Mouse (Mus musculus): Measurements from ENCODE around the gene Copz1.
"Not testable (repeated sequence)": the region's sequence is repeated elsewhere in the genome, so short reads cannot be mapped to it uniquely, and the experiment has no call there.

Copz1 gene

DNA sequence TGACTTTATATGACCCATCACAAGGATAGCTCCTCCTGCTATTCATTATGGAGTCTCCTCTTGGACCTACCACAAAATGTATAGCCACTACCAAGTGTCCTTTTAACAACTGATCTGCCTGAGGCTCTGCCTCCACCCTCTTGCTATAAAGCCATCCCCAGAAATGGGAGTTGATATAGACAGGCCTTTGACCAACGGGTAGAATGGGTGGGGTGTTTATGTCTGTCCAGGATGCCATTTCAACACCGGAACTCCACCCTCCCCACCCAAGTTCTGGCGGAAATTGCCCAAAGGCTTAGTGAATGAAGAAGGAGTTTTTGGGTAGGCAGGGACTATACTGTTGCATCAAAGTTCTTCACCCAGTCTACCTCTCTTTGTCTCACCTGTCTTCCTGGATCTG is 19.9 kb upstream of the Copz1 start:
- no peak for DNase-seq (ENCODE audit: low read depth)

DNA sequence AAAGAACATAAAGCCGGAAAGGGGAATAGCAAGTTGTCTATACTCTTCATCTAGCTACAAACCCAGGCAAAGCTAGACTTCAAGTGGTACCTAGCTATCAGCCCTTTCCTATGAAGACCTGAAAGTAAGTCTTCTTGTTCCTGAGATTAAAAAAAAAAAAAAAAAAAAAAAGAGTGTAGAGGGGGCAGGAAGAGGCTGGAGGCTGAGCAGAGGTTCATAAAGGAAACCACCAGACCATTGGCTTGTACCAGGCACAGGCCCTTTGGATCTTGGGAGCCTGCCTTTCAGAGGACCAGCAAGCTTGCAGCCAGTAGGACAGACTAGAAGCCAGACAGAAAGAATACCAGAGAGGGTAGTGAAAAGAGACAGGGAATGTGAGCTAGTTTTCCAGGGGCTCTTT is 19.2 kb upstream of the Copz1 start:
- DNase-seq (ENCODE audit: low read depth): no peak

- DNase-seq (ENCODE audit: low read depth): peak; percentile 57
Observed at GRCm38 (mm10) chr15:103255169-103255568, 17.3 kb upstream of the Copz1 start.

DNA sequence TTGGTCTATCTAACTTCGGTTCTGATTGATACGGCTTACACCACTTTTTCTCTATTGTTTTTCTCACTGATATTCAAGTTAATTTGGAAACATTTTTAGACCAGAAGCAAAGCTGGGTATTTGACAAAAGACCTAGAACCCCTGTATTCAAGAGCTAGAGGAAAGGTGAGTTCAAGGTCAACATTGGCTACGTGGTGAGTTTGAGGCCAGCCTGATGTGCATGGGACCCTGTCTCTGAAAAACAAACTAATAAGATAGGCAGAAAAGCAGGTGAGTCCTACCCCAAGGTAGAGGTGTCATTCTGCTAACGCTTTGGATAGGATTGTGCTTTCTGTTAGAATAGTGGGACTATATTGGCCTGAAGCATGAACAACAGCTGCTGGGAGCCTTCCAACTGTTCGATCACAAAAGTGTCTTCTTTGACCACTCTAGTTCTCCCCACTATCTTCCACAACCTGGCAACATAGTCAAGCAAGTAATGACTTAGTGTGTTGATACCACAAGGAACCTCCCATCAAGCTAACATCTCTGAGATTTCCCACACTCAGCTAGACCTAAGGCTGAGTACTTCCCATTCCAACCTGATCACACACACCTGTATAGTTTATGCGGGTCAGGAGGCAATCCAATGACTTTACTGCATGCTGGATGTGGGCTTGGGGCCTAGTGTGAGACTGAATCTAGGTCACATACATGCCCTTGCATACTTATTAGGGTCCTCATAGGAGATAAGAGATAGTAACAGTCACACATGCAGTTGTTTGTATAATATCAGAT is 16.1 kb upstream of the Copz1 start:
- no peak for DNase-seq (ENCODE audit: low read depth)

GRCm38 (mm10) chr15:103257790-103258728 is 14.5 kb upstream of the Copz1 start, which contains the start of gene Nfe2:
Nfe2 (minus strand) TSS chr15:103258403.
- DNase-seq (ENCODE audit: low read depth): peak; percentile 72

DNA sequence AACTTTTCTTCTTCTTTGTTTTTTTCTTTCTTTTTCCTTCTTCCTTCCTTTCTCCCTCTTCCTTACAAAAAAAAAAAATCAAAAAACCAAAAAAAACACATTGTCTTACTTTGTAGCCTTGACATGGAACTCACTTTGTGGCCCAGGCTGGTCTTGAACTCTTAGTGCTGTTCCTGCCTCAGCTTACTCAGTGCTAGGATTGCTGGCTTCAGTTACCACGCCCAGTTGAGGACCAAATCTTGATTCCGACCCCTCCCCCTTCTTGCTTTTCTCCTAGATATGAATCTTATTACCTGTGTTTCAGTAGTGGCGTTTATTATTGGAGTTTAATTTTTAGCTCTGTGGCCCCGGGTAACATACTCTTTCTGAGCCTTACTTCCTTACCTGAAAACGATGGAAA is 13.4 kb upstream of the Copz1 start:
- DNase-seq (ENCODE audit: low read depth): no peak

DNA sequence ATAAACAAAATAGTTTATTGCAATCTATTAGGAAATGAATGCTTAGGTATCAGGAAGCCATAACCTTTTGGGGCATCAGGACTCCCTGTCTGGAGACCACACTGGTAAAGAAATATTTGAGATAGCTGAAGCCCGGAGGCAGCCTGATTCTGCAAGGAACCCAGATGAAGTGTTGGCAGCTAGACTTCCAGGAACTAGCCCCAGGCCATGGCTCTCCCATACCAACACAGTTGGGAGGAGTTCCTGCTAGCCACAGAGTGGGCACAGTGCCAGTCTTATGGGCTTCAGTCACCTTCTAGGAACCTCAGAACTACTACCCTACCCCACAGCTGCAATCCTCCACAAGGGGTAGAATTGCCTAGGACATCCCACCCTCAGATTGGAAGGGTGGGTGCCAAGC is 12.5 kb upstream of the Copz1 start:
- no peak for DNase-seq (ENCODE audit: low read depth)

DNA sequence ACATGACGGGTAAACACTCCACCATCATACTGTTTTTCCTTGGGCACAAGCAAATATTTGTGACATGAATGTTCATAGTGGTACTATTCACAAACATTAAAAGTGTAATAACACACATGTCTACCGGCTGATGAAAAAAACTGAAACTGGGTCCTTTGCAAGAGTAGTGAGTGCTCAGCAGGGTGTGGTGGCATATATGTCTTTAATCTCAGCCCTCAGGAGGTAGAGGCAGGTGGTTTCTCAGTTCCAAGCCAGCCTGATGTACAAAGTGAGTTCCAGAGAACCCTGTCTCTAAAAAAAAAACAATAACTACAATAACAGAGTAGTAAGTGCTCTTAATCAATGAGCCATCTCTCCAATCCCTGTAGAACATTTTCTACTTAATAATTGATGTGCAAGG is 7.7 kb upstream of the Copz1 start:
- DNase-seq (ENCODE audit: low read depth): no peak

GRCm38 (mm10) chr15:103268903-103269302 is 3.6 kb upstream of the Copz1 start:
- DNase-seq (ENCODE audit: low read depth): no peak

- DNase-seq (ENCODE audit: low read depth): not testable (repeated sequence)
Observed at GRCm38 (mm10) chr15:103275943-103276342, 3.4 kb downstream of the Copz1 start.

DNA sequence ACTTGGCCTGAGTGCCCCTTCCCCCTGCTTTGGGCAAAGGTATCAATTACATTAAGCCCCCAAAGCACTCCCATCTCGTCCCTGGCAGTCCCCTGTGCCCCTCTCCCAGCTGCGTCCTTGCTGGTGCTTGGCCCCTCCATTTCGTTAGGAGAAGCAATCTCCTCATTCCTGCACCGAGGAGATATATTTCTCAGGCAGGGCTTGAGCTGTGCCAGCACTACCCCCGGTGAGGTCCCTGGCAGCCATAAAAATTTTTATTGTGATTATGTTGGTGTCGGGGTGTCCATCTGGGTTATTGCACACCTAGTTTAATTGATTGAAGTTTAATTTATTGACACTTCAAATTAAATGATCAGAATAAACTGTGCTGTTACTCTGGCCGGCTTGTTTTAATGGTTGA is 5.4 kb downstream of the Copz1 start:
- DNase-seq (ENCODE audit: low read depth): no peak

GRCm38 (mm10) chr15:103279750-103280149 is 7.2 kb downstream of the Copz1 start:
- DNase-seq (ENCODE audit: low read depth): peak; percentile 75

DNA sequence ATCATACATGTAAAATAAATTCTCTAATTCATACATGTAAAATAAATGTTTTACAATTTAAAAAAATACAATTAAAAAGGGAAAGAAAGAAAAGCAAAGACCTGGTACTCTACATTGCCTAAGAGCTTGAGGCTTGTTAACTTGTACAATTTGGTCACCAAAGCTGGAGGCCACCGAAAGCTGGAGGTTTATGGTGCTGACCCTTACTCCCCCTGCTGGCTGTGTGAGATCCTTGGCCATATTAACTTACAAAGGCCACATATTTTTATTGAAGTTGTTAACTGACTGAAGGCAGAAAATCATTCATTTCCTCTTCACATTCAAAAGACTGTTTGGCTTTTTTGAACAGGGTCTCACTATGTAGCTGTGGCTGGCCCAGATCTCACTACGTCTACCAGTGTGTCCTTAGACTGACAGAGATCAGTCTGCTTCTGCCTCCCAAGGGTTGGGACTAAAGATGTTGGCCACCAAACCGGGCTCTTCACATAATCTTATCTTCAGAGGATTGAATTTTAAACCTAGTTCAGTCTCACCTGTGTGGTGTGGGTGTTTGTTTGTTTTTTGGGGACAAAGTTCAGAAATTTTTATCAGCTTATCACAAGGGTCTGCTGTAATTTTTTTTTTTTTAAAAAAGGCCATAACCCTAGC is 8.4 kb downstream of the Copz1 start:
- peak; percentile 67 for DNase-seq (ENCODE audit: low read depth)

DNA sequence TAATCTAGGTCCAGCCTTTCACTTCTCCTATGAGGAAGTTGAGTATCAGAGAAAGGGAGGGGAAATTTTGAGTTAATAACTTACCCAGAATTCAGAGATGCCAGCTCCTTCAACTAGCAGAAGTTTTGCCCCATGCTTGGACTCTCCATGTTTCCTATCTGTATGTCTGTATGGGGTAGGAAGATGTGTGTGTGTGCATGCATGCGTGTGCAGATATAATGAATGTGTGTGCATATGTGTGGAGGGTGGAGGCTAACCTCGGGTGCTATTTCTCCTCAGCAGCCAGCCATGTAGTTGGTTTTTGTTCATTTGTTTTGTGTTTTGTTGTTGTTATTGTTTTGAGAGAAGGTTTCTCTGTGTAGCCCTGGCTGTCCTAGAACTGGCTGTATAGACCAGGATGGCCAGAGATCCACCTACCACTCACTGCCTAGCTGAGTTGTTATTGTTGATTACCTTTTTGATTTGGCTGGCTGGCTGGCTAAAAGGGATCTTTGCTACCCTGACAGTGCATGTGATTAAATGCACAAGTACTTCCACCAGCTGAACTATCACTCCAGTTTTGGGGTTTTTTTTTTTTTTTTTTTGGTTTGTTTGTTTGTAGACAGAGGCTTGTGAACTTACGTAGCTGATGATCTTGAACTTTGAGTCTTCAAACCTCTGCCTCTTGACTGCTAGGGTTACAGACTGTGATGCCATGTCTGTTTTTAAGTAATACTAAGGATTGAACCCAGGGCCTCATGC is 9.1 kb downstream of the Copz1 start:
- no peak for DNase-seq (ENCODE audit: low read depth)

- DNase-seq (ENCODE audit: low read depth): peak; percentile 72
Observed at GRCm38 (mm10) chr15:103284066-103284465, 11.6 kb downstream of the Copz1 start.

DNA sequence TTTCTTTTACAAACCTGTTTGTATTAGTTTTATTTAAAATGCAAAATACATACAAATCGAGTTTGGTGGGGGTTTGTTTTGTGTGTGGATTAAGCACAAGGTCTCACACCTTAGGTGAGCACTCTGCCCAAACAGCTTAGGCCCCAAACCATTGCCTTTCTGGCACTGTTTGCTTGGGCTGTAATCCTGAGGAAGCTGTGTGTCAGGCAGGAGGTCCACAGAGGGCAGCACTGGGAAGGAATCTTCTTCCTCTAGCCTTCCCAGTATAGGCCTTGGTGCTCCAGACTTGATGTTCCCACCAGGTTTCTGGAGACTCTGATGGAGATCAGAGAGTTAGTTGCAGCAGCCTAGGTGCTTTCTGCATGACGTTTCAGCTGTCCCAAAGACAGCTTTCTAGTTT is 12.1 kb downstream of the Copz1 start:
- DNase-seq (ENCODE audit: low read depth): no peak

DNA sequence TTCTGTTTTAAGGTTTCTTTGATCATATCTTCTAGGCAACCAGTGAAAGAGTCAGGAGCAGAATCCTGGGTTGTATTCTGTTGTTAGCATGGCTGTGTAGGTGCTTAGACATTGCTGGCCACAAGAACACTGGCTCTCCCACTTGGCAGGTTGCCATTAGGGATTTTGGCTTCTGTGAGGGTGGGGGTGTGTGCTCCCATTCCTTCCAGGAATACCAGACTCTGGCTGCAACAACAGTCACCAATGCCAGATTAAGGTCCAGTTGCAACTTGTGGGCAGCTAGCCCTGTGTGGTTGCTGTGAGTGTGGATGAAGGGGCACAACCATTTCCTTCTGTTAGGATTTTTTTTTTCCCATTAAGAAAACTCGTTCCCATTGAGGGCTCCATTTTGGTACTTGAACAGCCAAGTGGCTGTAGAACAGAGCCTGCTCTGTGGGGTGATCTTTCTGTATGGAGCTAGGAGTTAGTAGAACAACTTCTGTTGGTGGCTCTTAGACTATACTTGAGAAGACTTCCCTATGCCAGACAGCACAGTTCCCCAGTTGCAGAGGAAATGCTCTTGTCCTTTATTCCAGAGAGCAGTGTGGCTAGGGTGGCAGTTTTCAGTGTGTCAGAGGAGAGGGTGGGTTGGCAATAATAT is 13.4 kb downstream of the Copz1 start:
- DNase-seq (ENCODE audit: low read depth): no peak

- no peak for DNase-seq (ENCODE audit: low read depth)
Observed at GRCm38 (mm10) chr15:103289600-103289999, 17.1 kb downstream of the Copz1 start.

DNA sequence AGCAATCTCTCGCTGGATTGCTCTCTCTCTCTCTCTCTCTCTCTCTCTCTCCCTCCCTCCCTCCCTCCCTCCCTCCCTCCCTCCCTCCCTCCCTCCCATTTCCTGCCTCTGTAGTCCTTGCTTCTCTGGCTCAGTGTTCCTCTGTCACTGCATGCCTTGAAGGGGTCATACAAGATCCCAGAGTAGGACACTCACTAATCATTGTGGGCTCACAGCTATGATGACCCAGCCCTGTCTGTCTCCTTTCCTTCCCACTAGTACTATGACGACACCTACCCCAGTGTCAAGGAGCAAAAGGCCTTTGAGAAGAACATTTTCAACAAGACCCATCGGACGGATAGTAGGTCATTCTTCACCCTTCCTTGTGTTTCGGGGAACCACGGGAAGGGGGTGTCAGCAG is 17.9 kb downstream of the Copz1 start:
- no peak for DNase-seq (ENCODE audit: low read depth)

GRCm38 (mm10) chr15:103290843-103291242 is 18.3 kb downstream of the Copz1 start:
- DNase-seq (ENCODE audit: low read depth): no peak

DNA sequence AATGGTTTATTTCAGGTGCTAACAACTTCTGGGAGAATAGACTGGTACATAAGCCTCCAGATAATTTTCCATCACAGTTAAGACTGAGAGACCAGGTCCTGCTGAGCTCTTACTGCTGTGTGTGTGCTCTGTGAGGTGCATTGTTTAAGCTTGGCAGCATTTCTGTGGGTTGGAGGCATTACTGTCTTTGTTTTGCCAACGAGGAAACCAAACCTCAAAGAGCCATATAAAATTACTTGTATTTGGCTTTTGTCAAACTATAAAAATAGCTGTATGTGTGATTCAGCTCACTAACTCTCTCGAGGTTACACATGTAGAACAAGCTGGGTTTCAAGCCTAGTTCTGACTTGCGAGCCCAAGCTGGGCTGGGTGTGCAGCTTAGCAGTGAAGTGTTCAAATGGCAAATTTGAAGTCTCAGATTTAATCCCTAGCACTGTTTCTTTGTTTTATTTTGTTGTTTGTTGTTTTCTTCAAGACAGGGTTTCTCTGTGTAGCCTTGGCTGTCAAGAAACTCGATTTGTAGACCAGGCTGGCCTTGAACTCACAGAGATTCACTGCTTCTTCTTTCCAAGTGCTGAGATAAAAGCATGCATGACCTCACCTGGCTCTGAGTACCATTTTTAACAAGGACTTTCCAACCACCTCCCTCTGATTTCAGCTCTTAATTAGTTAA is 20.3 kb downstream of the Copz1 start:
- DNase-seq (ENCODE audit: low read depth): no peak

Data from induced T-regulatory cell, adult 2 months (primary cell).